Mouse (Mus musculus) thymus, postnatal 0 days (tissue): Measurements from ENCODE around the gene Rab4a. TPM values are rescaled to one million over a fixed set of nuclear protein-coding genes. Genes with fewer than 3 reads are reported as not detected.

Source experiments
- DNase-seq: peaks from one replicate; pipeline ENCODE4 v3.0.0-alpha.2; 2015; ENCODE audit warnings: low spot score
- polyA plus RNA-seq: library from polyadenylated mRNA; unstranded; fragments of >200 nt; fragmentation: Nextera tagmentation; extraction: Ambion mirVana; gene quantifications from 2 replicates; pipeline ENCODE4 v1.2.1, GENCODE M21; 2015

Rab4a gene
- 23.4 and 23.5 TPM in 2 replicates for polyA plus RNA-seq

GRCm38 (mm10) chr8:123805718-123806373 lies at the start of gene Rab4a:
Gene Rab4a (plus strand): TSS chr8:123805985.
- peak; percentile 72 for DNase-seq

- DNase-seq = no peak
Measured at GRCm38 (mm10) chr8:123756901-123757300, 48.9 kb upstream of the Rab4a start.

GRCm38 (mm10) chr8:123758935-123759334 lies 46.9 kb upstream of the Rab4a start:
- no peak for DNase-seq

- no peak for DNase-seq
Measured at GRCm38 (mm10) chr8:123759933-123760332, 45.9 kb upstream of the Rab4a start.

- no peak for DNase-seq
Measured at GRCm38 (mm10) chr8:123760579-123760978, 45.2 kb upstream of the Rab4a start.

GRCm38 (mm10) chr8:123761266-123761882 lies 44.4 kb upstream of the Rab4a start:
- DNase-seq = no peak

- DNase-seq = no peak
Measured at GRCm38 (mm10) chr8:123761883-123762270, 43.9 kb upstream of the Rab4a start.

- no peak for DNase-seq
Measured at GRCm38 (mm10) chr8:123763355-123763754, 42.4 kb upstream of the Rab4a start.

- DNase-seq = no peak
Measured at GRCm38 (mm10) chr8:123764671-123765070, 41.1 kb upstream of the Rab4a start.

- no peak for DNase-seq
Measured at GRCm38 (mm10) chr8:123766516-123766915, 39.3 kb upstream of the Rab4a start.

GRCm38 (mm10) chr8:123767874-123768273 lies 37.9 kb upstream of the Rab4a start:
- DNase-seq = no peak

GRCm38 (mm10) chr8:123768492-123769356 lies 37.1 kb upstream of the Rab4a start:
- DNase-seq = no peak

- no peak for DNase-seq
Measured at GRCm38 (mm10) chr8:123773468-123773867, 32.3 kb upstream of the Rab4a start.

- no peak for DNase-seq
Measured at GRCm38 (mm10) chr8:123774491-123774890, 31.3 kb upstream of the Rab4a start.

GRCm38 (mm10) chr8:123777319-123777718 lies 28.5 kb upstream of the Rab4a start:
- DNase-seq = no peak

GRCm38 (mm10) chr8:123780471-123780870 lies 25.3 kb upstream of the Rab4a start:
- no peak for DNase-seq

- DNase-seq = no peak
Measured at GRCm38 (mm10) chr8:123781256-123781655, 24.5 kb upstream of the Rab4a start.

- peak; percentile 23 for DNase-seq
Measured at GRCm38 (mm10) chr8:123783525-123784249, 22.1 kb upstream of the Rab4a start.

GRCm38 (mm10) chr8:123786166-123786565 lies 19.6 kb upstream of the Rab4a start:
- DNase-seq = no peak

- DNase-seq = no peak
Measured at GRCm38 (mm10) chr8:123786644-123787043, 19.1 kb upstream of the Rab4a start.

- DNase-seq = peak; percentile 33
Measured at GRCm38 (mm10) chr8:123787254-123787897, 18.4 kb upstream of the Rab4a start.
